Mouse (Mus musculus): Measurements from ENCODE around the gene Rai1. TPM values are rescaled to one million over a fixed set of nuclear protein-coding genes. Genes with fewer than 3 reads are reported as not detected.

The Rai1 gene
- total and polyA plus RNA-seq, 3 experiments: 41.4 to 82.5 (median 46.7) TPM

DNA sequence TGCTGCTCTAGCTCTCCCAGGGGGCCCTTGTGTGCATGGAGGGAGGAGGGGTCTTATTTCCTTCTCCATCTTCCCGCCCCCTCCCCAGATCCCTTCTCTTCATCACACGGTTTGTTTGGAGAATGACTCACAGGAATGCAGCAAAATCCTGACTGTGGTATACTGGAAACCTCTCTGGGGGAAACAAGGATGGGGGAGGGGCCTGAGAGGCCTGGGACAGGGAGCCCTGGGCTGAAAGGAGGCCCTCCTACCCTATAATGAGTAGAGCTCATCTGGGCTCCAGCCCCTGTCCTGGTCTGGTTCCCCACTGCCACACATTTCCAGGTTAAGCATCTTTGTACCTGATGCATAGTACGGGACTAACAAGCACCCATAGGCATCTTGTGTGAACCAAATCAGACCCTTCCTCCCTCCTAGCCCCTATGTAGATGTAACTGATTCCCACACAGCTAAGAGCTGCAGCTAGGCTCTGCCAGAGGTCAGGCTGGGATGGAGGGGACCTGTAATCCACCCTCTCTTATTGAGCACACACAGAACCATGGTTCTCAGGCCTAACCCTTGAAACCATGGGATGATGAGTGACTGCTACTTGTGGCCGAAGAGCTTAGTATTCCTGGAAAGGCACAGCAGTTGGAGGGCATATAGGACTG is 23.2 kb downstream of the Rai1 start:
- DNase-seq: no peak

DNA sequence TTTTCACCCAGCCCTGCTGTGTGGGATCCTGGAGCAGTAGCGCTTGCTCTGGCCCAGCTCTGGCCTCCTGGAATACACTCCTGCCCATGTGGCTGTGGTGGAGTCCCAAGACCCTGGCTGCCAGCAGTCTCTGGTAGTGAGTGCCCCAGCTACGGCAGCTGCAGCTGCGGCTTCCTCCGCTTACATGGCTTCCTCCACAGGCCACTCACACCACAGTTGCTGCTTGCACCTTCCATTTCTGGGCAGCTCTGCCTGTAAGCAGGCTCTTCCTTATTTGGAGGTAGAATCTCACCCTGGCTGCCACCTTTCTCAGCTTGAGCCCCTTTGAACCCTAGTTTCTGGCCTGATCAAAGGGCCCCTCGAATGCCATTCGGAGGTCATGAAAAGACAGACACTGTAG is 25.7 kb downstream of the Rai1 start:
- no peak for DNase-seq

DNA sequence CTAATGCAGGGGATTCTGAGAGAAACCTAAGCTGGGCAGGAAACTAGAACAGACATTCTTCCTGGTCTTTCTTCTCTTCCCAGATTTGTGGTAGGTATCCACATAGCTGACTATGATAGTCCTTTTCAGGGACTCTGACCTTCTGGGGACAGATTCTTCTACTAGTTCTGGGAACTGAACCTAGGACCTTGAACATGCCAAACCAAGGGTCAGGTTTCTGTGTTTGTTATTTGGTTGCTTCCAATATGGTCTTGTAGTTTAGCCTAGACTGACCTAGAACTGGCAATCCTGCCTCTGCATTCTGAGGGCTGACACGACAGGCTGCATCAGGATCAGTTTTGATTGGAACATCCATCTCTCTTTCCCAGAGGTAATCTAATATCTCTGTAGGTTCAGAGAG is 27.2 kb downstream of the Rai1 start:
- DNase-seq: no peak

DNA sequence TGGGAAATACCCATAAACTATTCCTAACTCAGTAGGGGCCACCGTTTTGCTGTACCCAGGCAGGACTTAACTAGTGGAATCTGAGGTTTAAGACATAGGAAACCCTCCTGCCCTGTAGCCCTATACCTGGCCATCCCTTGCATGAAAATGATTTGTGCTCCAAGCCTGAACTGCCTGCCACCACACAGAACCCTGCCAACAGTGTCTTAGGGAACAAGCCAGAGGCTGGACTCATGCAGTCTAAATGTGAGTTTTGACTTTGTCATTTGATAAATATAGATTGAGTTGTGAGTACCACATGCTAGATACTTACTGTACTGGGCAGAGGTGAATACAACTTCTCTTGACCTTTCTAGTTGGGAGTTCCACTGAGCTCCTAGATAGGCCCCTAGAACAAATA is 31.7 kb downstream of the Rai1 start:
- DNase-seq: no peak

DNA sequence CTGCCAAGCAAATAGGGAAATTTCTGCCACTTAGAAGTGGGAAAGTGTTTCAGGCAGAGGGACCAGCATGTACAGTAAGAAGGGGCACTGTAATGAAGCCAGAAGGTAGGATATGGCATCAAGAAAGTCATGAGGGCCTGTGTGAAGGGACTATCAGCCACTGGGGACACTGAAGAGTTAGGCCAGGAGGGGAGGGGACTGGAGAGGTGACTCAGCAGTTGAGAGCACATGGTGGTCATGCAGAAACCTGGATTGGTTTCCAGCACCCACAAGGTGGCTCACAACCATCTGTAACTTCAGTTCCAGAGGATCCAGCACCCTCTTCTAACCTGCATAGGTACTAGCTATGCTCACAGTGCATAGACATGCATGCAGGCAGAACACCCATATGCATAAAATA is 32.4 kb downstream of the Rai1 start:
- no peak for DNase-seq

DNA sequence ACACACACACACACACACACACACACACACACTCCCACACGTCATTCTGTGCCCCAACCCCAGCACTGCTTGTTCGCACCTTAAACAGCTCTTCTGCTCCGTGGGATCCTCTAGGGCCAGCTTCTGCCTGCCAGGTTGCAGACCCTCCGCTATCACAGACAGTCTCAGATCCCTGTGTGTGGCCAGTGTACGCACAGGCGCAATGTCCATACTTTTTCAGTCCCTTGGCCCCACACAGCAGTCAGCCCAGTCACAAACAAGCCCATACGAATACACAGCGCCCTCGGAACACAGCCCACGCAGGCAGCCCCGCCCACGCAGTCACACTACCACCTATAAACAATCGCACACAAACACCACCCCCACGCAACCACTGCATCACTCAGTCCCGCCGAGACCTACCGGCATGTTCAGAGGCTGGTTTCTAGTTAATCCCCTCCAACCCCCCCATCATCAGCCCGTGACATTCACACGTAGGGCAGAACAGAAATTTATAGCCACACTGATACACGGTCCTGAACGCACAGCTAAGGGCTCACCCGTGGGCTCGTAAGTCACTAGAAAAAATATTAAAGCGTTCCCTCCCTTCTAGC is 34.4 kb downstream of the Rai1 start:
- DNase-seq: no peak

DNA sequence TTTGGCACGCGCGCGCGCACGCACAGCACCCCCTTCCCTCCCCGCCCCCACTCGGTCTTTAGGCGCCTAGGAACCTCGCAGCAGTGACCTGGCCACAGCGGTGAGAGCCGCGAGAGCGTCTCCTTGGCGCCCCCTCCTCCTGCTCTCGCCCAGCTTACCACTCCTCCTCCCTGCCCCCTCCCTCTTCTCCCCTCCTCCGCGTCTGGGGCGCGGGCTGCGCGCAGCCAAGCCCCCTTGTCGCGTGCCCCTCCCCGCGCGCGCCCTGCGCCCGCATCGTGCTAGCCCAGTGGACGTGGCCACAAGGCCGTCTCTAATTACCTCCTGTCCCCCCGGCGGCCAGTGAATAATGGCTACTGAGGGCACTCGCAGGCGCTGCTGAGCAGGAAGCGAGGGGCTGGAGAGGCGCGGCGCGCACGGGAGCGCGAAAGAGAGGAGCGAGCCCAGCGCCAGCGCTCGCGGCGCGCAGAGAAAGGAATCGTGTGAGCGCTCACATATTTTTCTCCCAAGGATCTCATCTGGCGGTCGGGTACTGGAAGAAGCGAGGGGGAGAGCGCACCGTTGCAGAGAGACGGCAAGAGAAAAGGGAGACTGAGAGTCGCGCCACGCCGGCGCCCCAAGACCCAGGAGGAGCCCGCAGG is 35.0 kb downstream of the Rai1 start:
- DNase-seq: peak; percentile 66

DNA sequence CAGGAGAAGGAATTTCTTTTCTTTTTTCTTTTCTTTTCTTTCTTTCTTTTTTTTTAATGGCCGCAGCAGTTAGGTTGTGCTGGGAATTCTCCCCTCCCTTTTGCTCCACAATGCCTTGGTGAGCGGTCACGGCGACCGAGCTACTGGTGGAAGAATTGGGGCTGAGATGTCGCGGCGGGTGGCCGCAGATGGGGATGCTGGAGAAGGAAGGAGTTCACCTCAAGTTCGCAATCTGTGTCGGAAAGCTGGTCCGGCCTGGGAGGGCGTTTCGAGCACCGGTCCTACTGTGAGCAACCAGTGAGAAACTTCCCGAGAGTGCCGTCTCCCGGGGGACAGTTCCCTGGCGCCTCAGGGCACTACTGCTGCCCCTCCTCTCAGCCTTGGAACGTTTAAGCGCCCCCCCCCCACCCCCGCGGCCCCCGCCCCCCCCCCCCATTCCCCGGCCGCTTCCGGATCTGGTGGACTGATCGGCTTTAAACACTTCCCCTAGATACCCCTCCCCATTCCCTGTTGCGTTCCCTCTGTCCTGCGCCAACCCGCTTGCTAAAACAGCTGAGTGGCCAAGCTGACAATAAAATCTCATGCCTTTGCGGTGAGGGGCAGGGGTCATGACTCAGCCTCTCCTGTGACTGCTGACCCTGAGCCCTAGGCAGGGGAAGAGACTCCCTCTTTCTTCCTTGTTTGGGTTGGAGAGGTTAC is 35.9 kb downstream of the Rai1 start:
- peak; percentile 72 for DNase-seq

DNA sequence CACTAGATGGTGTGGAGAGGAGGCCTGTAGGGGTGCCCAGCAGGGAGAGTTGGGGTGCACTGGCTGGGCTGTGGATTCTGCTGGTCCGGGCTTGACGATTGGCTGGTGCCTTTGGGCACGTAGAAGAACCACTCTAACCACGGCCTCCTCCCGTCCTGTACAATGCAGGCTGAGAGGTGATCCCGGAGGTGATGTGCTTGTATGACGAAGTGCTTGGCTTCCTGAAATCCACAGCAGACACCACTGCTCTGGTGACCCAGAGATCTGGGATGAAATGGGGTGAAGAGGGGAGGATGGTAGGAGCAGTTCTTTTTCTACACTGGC is 36.4 kb downstream of the Rai1 start:
- no peak for DNase-seq

DNA sequence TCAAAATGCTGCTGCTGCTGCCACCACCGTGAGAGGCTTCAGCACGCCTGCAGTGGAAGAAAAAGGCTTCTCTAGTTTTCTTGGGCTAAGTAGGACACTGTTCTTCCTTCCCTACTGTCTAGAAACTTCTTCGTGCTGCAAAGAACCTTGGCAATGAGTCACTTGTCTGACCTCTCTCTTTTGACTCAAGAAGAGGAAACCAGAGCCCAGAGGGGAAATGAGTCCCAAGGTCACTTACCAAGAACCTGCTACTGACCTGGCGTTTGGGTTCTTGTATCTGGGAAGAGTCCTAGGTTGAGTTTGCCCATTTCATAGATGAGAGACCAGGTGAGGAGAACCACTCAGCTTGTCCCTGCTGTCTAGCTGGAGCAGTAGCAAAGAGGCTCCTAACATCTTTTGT is 38.3 kb downstream of the Rai1 start:
- DNase-seq: peak; percentile 36

DNA sequence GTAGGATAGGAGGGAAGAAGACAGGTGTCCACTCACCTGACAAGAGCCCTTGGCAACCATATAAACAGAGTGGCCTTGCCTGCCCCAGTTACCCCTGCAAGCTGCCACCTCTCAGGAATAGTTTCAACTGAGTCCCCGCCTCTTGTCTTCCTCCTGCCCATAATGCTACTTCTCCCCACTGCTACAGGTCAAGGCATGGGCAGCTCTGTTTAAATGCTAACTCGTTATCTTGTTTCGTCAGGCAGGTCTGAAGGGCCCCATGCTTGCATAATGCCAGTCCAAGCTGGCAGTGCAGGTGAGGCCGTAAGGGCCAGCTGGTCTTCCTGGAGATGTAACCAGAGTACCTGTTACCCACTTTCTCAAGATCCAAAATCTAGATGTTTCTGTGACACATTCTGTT is 41.4 kb downstream of the Rai1 start:
- no peak for DNase-seq

DNA sequence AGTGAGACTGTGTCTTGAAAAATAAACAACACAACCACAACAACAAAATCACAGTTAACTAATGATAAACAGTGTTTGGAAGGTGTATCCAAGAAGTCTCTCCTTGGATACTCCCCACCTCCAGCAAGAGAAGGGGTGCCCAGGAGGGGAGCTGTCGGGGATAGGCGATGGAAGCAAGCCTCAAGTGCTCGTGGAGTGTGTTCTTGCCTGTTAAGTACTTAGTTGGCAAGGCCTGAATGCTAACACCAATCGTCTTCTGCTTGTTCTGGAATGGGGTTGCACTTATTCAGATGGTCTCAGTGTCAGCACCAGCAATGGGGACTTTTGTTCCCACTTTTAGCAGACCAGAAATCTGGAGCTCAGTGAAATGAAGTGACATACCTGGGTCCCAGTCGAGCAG is 43.8 kb downstream of the Rai1 start:
- DNase-seq: no peak

DNA sequence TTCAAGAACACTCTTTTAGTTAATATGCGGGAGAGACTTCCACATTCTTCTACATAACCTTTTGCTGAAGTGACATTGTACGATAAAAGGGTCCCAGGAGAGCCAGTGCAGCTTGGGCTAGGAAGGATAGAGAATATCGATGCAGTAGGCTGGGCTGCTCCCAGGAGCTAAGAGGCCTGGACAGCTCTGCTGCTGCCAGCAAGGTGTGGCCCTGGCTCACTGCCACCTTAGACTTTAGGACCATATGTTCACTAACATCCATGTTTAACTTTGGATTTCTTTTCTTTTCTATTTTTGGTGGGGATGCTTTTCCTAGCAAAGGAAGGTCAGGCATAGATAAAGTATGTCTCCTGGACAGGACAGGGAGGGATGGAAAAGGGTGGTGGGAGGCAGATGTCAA is 44.3 kb downstream of the Rai1 start:
- no peak for DNase-seq

DNA sequence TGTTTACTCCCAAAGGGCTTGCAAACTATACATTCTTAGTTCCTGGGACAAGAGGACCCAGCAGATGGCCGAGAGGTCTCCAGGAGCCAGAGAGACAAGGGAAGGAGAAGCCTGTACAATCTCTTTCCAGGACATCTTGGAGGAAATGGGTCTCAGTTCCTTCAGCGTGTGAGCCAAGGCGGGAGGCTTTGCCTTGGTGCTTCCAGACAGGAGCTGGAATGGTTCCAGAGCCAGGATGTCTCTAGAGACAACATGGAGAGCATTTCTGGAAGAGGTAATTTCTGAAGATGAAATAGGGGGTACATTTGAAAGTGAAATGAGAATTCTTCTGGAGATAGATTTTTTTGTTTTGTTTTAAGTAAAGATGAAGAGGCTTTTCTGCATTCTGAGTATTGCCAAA is 45.9 kb downstream of the Rai1 start:
- DNase-seq: no peak

DNA sequence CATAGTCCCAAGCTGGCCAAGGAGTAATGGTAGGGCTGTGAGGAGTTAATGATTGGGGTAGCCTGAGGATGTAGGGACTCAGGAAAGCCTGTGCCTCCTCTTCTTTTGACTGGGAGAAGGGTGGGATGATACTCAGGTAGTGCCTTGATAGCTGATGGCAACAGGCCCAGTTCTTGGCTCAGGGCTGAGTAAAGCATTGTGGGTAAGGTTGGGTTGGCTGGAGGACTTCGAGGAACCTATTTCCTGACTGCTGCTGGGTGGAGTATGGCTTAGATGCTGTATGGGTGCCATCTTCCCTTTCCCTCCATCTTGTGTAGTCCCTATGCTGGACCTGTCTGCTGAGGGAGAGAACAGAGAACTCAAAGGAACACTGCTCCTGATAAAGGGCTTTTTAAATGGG is 47.5 kb downstream of the Rai1 start:
- no peak for DNase-seq

DNA sequence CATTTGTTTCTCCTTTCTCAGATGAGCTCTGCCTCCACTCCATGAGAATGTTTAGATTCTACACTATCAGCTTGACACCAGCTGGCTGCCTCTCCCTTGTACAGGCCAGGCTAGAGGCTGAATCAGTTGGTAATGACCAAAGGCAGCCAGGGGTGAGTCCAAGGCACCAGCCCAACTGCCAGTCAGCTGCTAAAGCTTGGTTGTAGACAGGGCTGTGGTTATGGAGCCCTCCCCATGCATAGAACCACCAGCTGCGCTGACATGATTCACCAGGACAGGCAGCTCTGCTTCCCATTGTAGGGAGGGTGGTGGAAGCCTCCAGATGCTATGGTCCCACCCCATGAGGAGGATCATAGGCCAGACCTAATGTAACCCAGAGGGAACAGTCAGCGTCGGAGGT is 49.1 kb downstream of the Rai1 start:
- DNase-seq: no peak

DNA sequence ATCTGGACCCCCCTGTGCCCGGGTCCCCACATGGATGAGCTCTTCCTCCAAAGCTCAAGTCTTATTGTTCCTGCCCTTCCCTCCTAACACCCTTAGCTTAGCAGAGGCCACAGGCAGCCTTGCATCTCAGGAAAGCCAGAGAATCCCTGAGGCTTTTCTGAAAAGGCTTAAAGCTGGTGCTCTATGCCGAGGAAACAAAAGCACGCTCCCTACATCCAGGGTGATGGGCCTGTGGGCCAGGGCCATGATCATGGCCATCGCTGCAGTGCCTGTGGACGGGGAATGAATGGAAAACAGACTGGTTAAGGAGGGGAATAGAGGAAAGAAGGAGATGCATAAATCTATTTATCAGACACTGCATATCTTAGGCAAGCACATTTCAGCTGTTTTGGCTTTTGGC is 50.9 kb downstream of the Rai1 start:
- no peak for DNase-seq

DNA sequence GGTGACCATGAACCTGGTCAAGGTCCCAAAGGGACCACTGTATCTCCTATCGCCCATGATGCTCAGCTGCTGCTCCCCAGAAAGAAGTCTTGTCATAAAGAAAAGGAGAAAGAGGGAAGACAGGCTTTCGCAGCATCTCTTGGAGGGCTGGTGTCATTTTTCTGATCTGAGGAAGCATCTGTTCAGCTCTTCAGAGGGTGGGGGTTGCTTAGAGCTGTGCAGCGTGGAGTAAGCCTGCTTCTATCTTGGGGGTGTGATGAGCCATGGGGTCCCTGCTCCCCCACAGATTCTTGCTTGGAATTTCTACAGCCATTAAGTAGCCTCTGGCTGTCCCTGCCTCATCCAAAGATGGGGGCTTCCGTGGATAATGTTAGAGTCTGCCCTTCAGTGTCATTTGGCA is 53.5 kb downstream of the Rai1 start:
- DNase-seq: no peak

DNA sequence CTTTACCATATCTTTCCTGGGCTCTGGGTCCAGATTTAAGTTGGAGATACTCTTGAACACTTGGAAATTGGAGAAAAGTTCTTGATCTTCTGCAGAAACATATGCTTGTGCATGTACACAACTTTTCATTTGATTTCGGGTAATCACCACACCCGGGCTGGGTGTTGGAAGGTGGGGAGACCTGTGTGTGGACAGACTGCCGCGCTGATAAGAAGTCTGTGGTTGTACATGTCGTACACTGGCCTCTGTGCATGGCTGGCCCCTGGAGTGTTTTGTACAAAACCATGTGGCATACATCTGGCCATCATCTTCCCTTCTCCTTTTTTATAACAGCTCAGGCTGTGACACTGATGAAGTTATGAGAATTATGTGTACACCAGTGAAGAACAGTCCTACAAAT is 55.1 kb downstream of the Rai1 start:
- DNase-seq: no peak

DNA sequence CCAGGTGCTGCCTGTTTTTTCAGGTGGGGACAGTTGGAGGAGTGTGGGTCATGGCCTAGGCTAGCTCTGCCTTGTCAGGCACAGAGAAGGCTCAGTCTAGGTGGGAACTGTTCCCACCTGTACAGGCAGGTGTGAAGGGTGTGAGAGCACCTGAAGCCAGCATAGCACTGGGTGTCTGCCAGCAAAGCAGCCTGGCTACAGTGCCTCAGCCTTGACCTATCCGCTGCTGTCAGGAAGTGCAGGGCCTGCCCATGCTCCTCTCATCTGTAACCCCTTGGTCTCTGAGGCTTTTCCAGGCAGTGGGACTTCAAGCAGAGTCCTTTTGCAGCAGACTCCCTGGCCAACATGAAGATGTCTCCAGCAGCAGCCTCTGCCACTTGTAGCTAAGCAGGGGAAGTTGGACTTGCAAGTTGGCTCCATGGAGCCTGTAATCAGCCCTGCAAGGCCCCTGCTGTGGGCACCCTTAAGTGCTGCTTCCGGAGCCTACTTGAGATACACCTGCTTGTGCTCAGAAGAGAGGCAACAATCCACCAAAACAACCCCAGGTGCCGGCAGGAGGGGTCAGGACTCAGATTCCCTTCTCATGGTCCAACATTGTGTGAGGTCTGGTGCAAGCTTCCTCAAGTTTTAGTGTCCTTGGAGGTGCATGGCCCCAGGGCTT is 55.8 kb downstream of the Rai1 start:
- DNase-seq: peak; percentile 46

DNA sequence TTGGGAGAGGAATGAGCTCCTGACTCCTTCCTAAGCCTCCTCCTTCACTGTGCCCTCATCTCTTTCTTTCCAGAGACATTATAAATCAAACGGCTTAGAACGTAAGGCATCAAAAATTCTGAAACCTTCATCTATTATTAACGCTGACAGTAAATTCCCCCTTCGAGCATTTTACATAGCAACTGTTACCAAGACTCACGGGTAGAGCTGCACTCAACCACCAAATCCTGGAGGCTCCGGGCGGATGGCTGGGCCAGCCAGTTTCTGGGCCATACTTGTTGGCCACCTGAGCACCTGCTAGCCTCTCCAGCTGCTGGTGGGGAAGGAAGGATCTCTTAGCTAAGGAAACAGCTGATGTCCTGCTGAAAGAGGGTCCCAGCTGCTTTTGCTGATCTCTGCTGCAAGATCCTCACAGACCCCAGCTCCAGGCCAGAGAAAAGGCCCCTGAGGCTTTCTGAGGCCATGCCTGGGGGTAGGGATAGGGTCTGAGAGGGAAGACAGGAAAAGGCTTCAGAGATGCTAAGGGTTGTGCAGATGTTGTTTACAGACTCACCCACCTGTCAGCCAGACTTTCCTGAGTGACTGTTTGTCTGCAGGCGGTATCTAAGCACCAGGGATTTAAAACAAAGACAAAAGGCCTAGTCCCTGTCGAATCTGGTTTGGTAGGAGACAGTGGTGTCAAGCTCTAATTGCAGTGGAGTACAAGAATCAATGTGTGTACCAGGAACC is 56.5 kb downstream of the Rai1 start:
- DNase-seq: no peak

DNA sequence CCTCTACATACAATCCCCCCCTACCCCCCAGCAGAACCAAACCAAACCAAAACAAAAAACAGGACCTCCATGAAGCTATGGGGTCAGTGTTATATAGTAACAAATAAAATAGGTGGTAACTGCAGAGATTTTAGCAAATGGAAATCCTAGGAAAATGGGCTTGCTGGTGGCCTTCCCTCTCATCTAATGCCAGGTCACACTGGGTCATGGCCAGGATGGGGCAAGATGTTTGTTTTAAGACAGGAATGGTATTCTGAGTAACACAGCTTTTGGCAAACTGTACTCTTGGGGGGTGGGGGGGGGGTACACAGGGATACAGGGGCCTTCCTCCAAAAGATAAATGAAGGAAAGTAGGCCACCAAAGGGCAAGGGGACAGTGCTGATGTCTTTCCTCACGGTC is 57.7 kb downstream of the Rai1 start:
- peak; percentile 48 for DNase-seq

Measured in adrenal gland, adult 2 months (tissue).